12 mouse cellular contexts compared by ENCODE assay signal in genomic region chr10:111996549-111996904, GRCm38 (mm10). TPM values are rescaled to one million over a fixed set of nuclear protein-coding genes. Genes with fewer than 3 reads are reported as not detected.
DNase-seq lines count a peak whose midpoint lies in the region; ATAC-seq and TF ChIP-seq lines count a peak whose summit lies in the region.
"Had no signal": no experiment of that assay in that cellular context is flagged by ENCODE, and none has a peak within 500 bp of the region (broad histone marks: within the 10 kb centered on the region; RNA-seq: fewer than 3 reads in every experiment).

No protein-coding gene starts in this region.

- no peaks in the 10 kb centered on the region for H3K4me1 ChIP-seq in liver, adult 2 months (ENCODE audit: control insufficient read depth, insufficient read depth, low read length)
- no peaks in the 10 kb centered on the region for H3K4me1 ChIP-seq in brown adipose tissue, adult 24 weeks (ENCODE audit: control insufficient read depth, insufficient read depth, insufficient read length, low read length)
- peaks cover 7% of the 10 kb centered on the region for H3K4me1 ChIP-seq in liver, embryonic 16.5 days (ENCODE audit: control insufficient read depth, low read depth, low read length)
- no peaks in the 10 kb centered on the region for H3K4me1 ChIP-seq in stomach, embryonic 15.5 days
- no peaks in the 10 kb centered on the region for H3K4me1 ChIP-seq in hindbrain, embryonic 14.5 days (replicated peaks; ENCODE audit: control insufficient read depth, insufficient read depth, low read length)
- H3K4me1 ChIP-seq: forebrain, embryonic 13.5 days had no signal

- H3K4me3 ChIP-seq in liver, adult 2 months (ENCODE audit: insufficient read depth, low read depth, low read length) = peak overlapping the region; percentile 30
- peak overlapping the region; percentile 38 for H3K4me3 ChIP-seq in brown adipose tissue, adult 24 weeks (ENCODE audit: insufficient read depth, low read depth, low read length)
- peak overlapping the region; percentile 10 for H3K4me3 ChIP-seq in liver, embryonic 16.5 days (ENCODE audit: low read depth, low read length)
- peak overlapping the region; percentile 8; the same call in 1 of the 2 replicates for H3K4me3 ChIP-seq in stomach, embryonic 15.5 days (replicated peaks)
- no peak overlapping the region for H3K4me3 ChIP-seq in hindbrain, embryonic 14.5 days (replicated peaks; ENCODE audit: low read length)
- H3K4me3 ChIP-seq: forebrain, embryonic 13.5 days; heart, embryonic 10.5 days; limb, embryonic 13.5 days had no signal

- TF ChIP-seq POLR2A in liver, adult 2 months (IDR thresholded peaks at IDR 0.05; ENCODE audit: extremely low read depth, insufficient read depth, low read length) = no peak

- H3K27ac ChIP-seq in liver, adult 2 months (replicated peaks; ENCODE audit: insufficient read depth, low read depth, low read length) = no peak overlapping the region
- 0 out of 2 replicates have a peak overlapping the region, but pooled peaks have one; percentile 16 for H3K27ac ChIP-seq in brown adipose tissue, adult 24 weeks (replicated peaks; ENCODE audit: low read depth, low read length)
- H3K27ac ChIP-seq in liver, embryonic 16.5 days (ENCODE audit: low read length) = peak overlapping the region; percentile 26
- H3K27ac ChIP-seq in stomach, embryonic 15.5 days = peak overlapping the region; percentile 49
- no peak overlapping the region for H3K27ac ChIP-seq in hindbrain, embryonic 14.5 days
- H3K27ac ChIP-seq: forebrain, embryonic 13.5 days; heart, embryonic 10.5 days; limb, embryonic 13.5 days had no signal

- no peaks in the 10 kb centered on the region for H3K36me3 ChIP-seq in liver, adult 2 months (ENCODE audit: control insufficient read depth, insufficient read depth, low read length)
- H3K36me3 ChIP-seq in liver, embryonic 16.5 days (ENCODE audit: control insufficient read depth, insufficient read depth) = no peaks in the 10 kb centered on the region
- no peaks in the 10 kb centered on the region for H3K36me3 ChIP-seq in stomach, embryonic 15.5 days
- no peaks in the 10 kb centered on the region for H3K36me3 ChIP-seq in hindbrain, embryonic 14.5 days (replicated peaks; ENCODE audit: control insufficient read depth, insufficient read depth)
- H3K36me3 ChIP-seq: heart, embryonic 10.5 days; limb, embryonic 13.5 days had no signal

- whole genome bisulfite sequencing in liver, adult 2 months = 80% methylated on average over 7 of the region's 7 CpGs
- WGBS in liver, embryonic 16.5 days (ENCODE audit: insufficient replicate concordance) = 24% methylated on average over 7 of the region's 7 CpGs
- 74% methylated on average over 7 of the region's 7 CpGs for WGBS in stomach, embryonic 15.5 days
- 91% methylated on average over 7 of the region's 7 CpGs for WGBS in hindbrain, embryonic 14.5 days

- H3K9me3 ChIP-seq in liver, embryonic 16.5 days (replicated peaks; ENCODE audit: control insufficient read depth, low read length) = no peaks in the 10 kb centered on the region
- no peaks in the 10 kb centered on the region for H3K9me3 ChIP-seq in stomach, embryonic 15.5 days
- H3K9me3 ChIP-seq in hindbrain, embryonic 14.5 days (ENCODE audit: control insufficient read depth, low read length) = no peaks in the 10 kb centered on the region
- H3K9me3 ChIP-seq: forebrain, embryonic 13.5 days; heart, embryonic 10.5 days; limb, embryonic 13.5 days had no signal

- intact Hi-C loops in left cerebral cortex, postnatal 10 days (cut with DNase I) = no loop called here

- H3K27me3 ChIP-seq in liver, adult 2 months (ENCODE audit: control insufficient read depth, insufficient read depth, low read length) = no peaks in the 10 kb centered on the region
- H3K27me3 ChIP-seq in liver, embryonic 16.5 days (ENCODE audit: control insufficient read depth, insufficient read depth, low read depth, low read length) = no peaks in the 10 kb centered on the region
- H3K27me3 ChIP-seq in stomach, embryonic 15.5 days (replicated peaks) = no peaks in the 10 kb centered on the region
- H3K27me3 ChIP-seq in hindbrain, embryonic 14.5 days (ENCODE audit: control insufficient read depth, insufficient read depth, low read length) = no peaks in the 10 kb centered on the region
- H3K27me3 ChIP-seq: forebrain, embryonic 13.5 days; limb, embryonic 13.5 days had no signal

- H3K79me2 ChIP-seq in liver, adult 2 months (ENCODE audit: control insufficient read depth, insufficient read depth, low read length) = no peaks in the 10 kb centered on the region

- H3K4me2 ChIP-seq in liver, embryonic 16.5 days (ENCODE audit: low read depth, low read length) = peak overlapping the region; percentile 19
- H3K4me2 ChIP-seq in stomach, embryonic 15.5 days = no peak overlapping the region
- no peak overlapping the region for H3K4me2 ChIP-seq in hindbrain, embryonic 14.5 days (replicated peaks)
- H3K4me2 ChIP-seq: forebrain, embryonic 13.5 days; limb, embryonic 13.5 days had no signal

- 0 out of 2 replicates have a peak, but pooled peaks have one; percentile 20 for ATAC-seq in liver, embryonic 16.5 days (ENCODE audit: low read depth)
- no peak for ATAC-seq in stomach, embryonic 15.5 days (ENCODE audit: insufficient read depth, low FRiP score, low read depth)
- no peak for ATAC-seq in hindbrain, embryonic 14.5 days (ENCODE audit: low FRiP score)
- ATAC-seq: forebrain, embryonic 13.5 days had no signal

- no peak overlapping the region for H3K9ac ChIP-seq in liver, adult 2 months (ENCODE audit: low read depth, low read length)
- H3K9ac ChIP-seq in liver, embryonic 16.5 days (ENCODE audit: low read depth, low read length) = no peak overlapping the region
- H3K9ac ChIP-seq in stomach, embryonic 15.5 days = no peak overlapping the region
- H3K9ac ChIP-seq in hindbrain, embryonic 14.5 days = no peak overlapping the region
- H3K9ac ChIP-seq: forebrain, embryonic 13.5 days; limb, embryonic 13.5 days had no signal

- TF ChIP-seq CTCF in liver, adult 2 months (IDR thresholded peaks at IDR 0.05; ENCODE audit: low read depth, low read length) = no peak

- DNase-seq in liver, adult 2 months (ENCODE audit: extremely low read depth, low read depth, low spot score) = no peak
- DNase-seq in liver = no peak
- no peak for DNase-seq in neural tube, embryonic 10.5 days (ENCODE audit: extremely low spot score, low spot score)
- DNase-seq in left cerebral cortex, postnatal 10 days (ENCODE audit: extremely low spot score in 1 of 2, low spot score in 2 of 2) = no peak
- no peak for DNase-seq in hindbrain, embryonic 14.5 days (ENCODE audit: low spot score)
- DNase-seq: kidney, adult 2 months had no signal

RNA-seq across cellular contexts. Expression of gene Glipr1, which starts 5.9 kb away (rescaled TPM):
- 1.0 and 3.2 TPM in 2 replicates for total RNA-seq in liver, adult 2 months (2014; rRNA removed)
- polyA plus RNA-seq in liver, adult 2 months (2012; rRNA removed) = 0.32 and 0.90 TPM in 2 replicates
- polyA plus RNA-seq in brown adipose tissue, adult 24 weeks (2012; ENCODE audit: insufficient read depth, insufficient read length, missing spikeins) = 1.7 and 4.0 TPM in 2 replicates
- 7.6 and 10.4 TPM in 2 replicates for polyA plus RNA-seq in liver, embryonic 16.5 days (2015; fragmentation: Nextera tagmentation; extraction: Ambion mirVana)
- polyA plus RNA-seq in stomach, embryonic 15.5 days (2015; fragmentation: Nextera tagmentation; extraction: Ambion mirVana) = 11.1 and 13.4 TPM in 2 replicates
- total RNA-seq in left cerebral cortex, postnatal 10 days (2021) = 1 to 10 TPM; 1.1 to 1.8 TPM
- 1.0 and 1.1 TPM in 2 replicates for polyA plus RNA-seq in hindbrain, embryonic 14.5 days (2014; fragmentation: Nextera tagmentation; extraction: Ambion mirVana)

RNA-seq across cellular contexts. Expression of gene Krr1, which starts 24.1 kb away (rescaled TPM):
- total RNA-seq in liver, adult 2 months (2014; rRNA removed) = 13.2 and 13.6 TPM in 2 replicates
- 2.6 and 3.0 TPM in 2 replicates for polyA plus RNA-seq in liver, adult 2 months (2012; rRNA removed)
- 16.0 and 17.2 TPM in 2 replicates for polyA plus RNA-seq in brown adipose tissue, adult 24 weeks (2012; ENCODE audit: insufficient read depth, insufficient read length, missing spikeins)
- 16.1 and 17.2 TPM in 2 replicates for polyA plus RNA-seq in liver, embryonic 16.5 days (2015; fragmentation: Nextera tagmentation; extraction: Ambion mirVana)
- polyA plus RNA-seq in stomach, embryonic 15.5 days (2015; fragmentation: Nextera tagmentation; extraction: Ambion mirVana) = 39.4 and 39.7 TPM in 2 replicates
- 10 to 100 TPM; 31.6 to 32.3 TPM for total RNA-seq in left cerebral cortex, postnatal 10 days (2021)
- 39.3 and 47.6 TPM in 2 replicates for polyA plus RNA-seq in hindbrain, embryonic 14.5 days (2014; fragmentation: Nextera tagmentation; extraction: Ambion mirVana)

Comparison
In these comparisons a context has a peak if more than half of its experiments do, and no peak if none do; other contexts are left out.
1. H3K27ac ChIP-seq: peak in brown adipose tissue, adult 24 weeks (single experiment), liver, embryonic 16.5 days (single experiment) and stomach, embryonic 15.5 days (single experiment); none in liver, adult 2 months (single experiment) and hindbrain, embryonic 14.5 days (single experiment).